Comparison of ENCODE assay signal across 11 mouse cellular contexts in the genomic region with DNA sequence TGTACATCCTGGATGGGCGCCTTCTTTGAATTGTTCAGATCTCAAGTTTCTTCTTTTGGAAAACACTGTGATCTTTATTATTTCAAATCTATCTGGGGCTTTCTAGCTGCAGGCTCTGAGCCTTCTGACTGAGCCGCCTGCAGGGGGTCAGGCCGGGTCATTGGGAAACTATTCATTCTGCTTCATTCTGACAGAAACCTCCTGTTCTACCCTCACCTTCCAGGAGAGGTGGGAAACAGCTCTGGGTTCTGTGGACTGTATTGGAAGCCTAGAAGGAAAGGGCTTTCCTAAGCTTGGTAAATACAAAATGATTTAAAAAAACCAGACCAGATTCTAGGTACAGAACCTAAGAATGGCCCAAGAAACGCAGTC.
DNase-seq lines count a peak whose midpoint lies in the region; ATAC-seq and TF ChIP-seq lines count a peak whose summit lies in the region.
"Had no signal": no experiment of that assay in that cellular context is flagged by ENCODE, and none has a peak within 500 bp of the region (broad histone marks: within the 10 kb centered on the region; RNA-seq: fewer than 3 reads in every experiment).

No protein-coding gene starts in this region.

- H3K27me3 ChIP-seq in hindbrain, embryonic 14.5 days (ENCODE audit: control insufficient read depth, insufficient read depth, low read length) = no peaks in the 10 kb centered on the region
- H3K27me3 ChIP-seq in hindbrain, embryonic 11.5 days (ENCODE audit: control insufficient read depth, insufficient read depth, low read length) = no peaks in the 10 kb centered on the region
- no peaks in the 10 kb centered on the region for H3K27me3 ChIP-seq in ES-Bruce4 (ENCODE audit: control insufficient read depth, insufficient read depth, low read length, poor library complexity, severe bottlenecking)

- no peaks in the 10 kb centered on the region; the same call in 1 of the 2 replicates for H3K4me1 ChIP-seq in hindbrain, embryonic 14.5 days (replicated peaks; ENCODE audit: control insufficient read depth, insufficient read depth, low read length)
- H3K4me1 ChIP-seq in hindbrain, embryonic 11.5 days (replicated peaks; ENCODE audit: control insufficient read depth, insufficient read depth, low read length) = no peaks in the 10 kb centered on the region
- H3K4me1 ChIP-seq in ES-Bruce4 (ENCODE audit: control insufficient read depth, insufficient read depth, low read length) = peaks cover 2% of the 10 kb centered on the region

- TF ChIP-seq POLR2A in ES-Bruce4 (IDR thresholded peaks at IDR 0.05; ENCODE audit: insufficient read depth, low read length) = no peak

- H3K36me3 ChIP-seq in hindbrain, embryonic 14.5 days (replicated peaks; ENCODE audit: control insufficient read depth, insufficient read depth) = no peaks in the 10 kb centered on the region
- no peaks in the 10 kb centered on the region for H3K36me3 ChIP-seq in hindbrain, embryonic 11.5 days (ENCODE audit: control insufficient read depth, insufficient read depth, low read length)
- H3K36me3 ChIP-seq in ES-Bruce4 (ENCODE audit: control insufficient read depth, insufficient read depth, low read length, poor library complexity, severe bottlenecking) = no peaks in the 10 kb centered on the region

- no peak for TF ChIP-seq EP300 in ES-Bruce4 (IDR thresholded peaks at IDR 0.05; ENCODE audit: insufficient read depth, low read depth, low read length)

- 0 out of 2 replicates have a peak overlapping the region, but pooled peaks have one; percentile 0 for H3K27ac ChIP-seq in hindbrain, embryonic 14.5 days
- no peak overlapping the region for H3K27ac ChIP-seq in hindbrain, embryonic 11.5 days (ENCODE audit: low read depth, low read length)
- H3K27ac ChIP-seq in ES-Bruce4 (ENCODE audit: insufficient read depth, low read length) = peak overlapping the region; percentile 25; the same call in 1 of the 2 replicates

- DNase-seq in embryo, embryonic 10 days (ENCODE audit: low spot score) = peak; percentile 43
- DNase-seq in embryo, embryonic 10.5 days (ENCODE audit: low spot score) = no peak
- no peak for DNase-seq in hindbrain, embryonic 14.5 days (ENCODE audit: low spot score)
- no peak for DNase-seq in hindbrain, embryonic 11.5 days (ENCODE audit: low spot score)
- DNase-seq in kidney, postnatal 10 days = peak; percentile 45
- DNase-seq in adrenal gland, adult (ENCODE audit: inconsistent age in 2 of 2, low spot score in 1 of 2) = no peak
- DNase-seq: gastrocnemius, postnatal 10 days; lung, adult 18-20 months had no signal

- no peak for ATAC-seq in hindbrain, embryonic 14.5 days (ENCODE audit: low FRiP score)
- ATAC-seq in hindbrain, embryonic 11.5 days (ENCODE audit: low FRiP score) = no peak
- no peak for ATAC-seq in megakaryocyte, adult 5-6 weeks (ENCODE audit: poor library complexity, severe bottlenecking)
- ATAC-seq: inflammation-experienced regulatory T-cells, adult 6 months had no signal

- H3K9ac ChIP-seq in hindbrain, embryonic 14.5 days = no peak overlapping the region
- H3K9ac ChIP-seq in hindbrain, embryonic 11.5 days (ENCODE audit: low read depth, low read length) = no peak overlapping the region
- H3K9ac ChIP-seq in ES-Bruce4 (ENCODE audit: low read depth, poor library complexity, severe bottlenecking) = no peak overlapping the region

- TF ChIP-seq CTCF in ES-Bruce4 (IDR thresholded peaks at IDR 0.05; ENCODE audit: low read depth, low read length) = no peak

- H3K9me3 ChIP-seq in hindbrain, embryonic 14.5 days (ENCODE audit: control insufficient read depth, low read length) = no peaks in the 10 kb centered on the region
- H3K9me3 ChIP-seq in hindbrain, embryonic 11.5 days (ENCODE audit: control insufficient read depth, low read length) = no peaks in the 10 kb centered on the region
- 0 out of 2 replicates have a peak, but pooled peaks cover 2% of the 10 kb centered on the region for H3K9me3 ChIP-seq in ES-Bruce4 (replicated peaks; ENCODE audit: control insufficient read depth, insufficient read depth, low read length, poor library complexity, severe bottlenecking)

- 40% methylated on average over 4 of the region's 4 CpGs for WGBS in hindbrain, embryonic 14.5 days
- 35% methylated on average over 4 of the region's 4 CpGs for WGBS in hindbrain, embryonic 11.5 days

- H3K4me3 ChIP-seq in hindbrain, embryonic 14.5 days (replicated peaks; ENCODE audit: low read length) = no peak overlapping the region
- no peak overlapping the region for H3K4me3 ChIP-seq in hindbrain, embryonic 11.5 days (ENCODE audit: low read depth, low read length)
- H3K4me3 ChIP-seq in ES-Bruce4 (ENCODE audit: low read depth, low read length) = no peak overlapping the region

- H3K4me2 ChIP-seq in hindbrain, embryonic 14.5 days (replicated peaks) = no peak overlapping the region
- no peak overlapping the region for H3K4me2 ChIP-seq in hindbrain, embryonic 11.5 days (replicated peaks; ENCODE audit: low read depth, low read length)

Comparison
In these comparisons a context has a peak if more than half of its experiments do, and no peak if none do; other contexts are left out.
1. DNase-seq: peak in embryo, embryonic 10 days (single experiment) and kidney, postnatal 10 days (single experiment); none in embryo, embryonic 10.5 days (single experiment), hindbrain, embryonic 14.5 days (single experiment), hindbrain, embryonic 11.5 days (single experiment) and adrenal gland, adult (0 of 2).